Mouse (Mus musculus): ENCODE measurements around the gene Atp13a2.

DNA sequence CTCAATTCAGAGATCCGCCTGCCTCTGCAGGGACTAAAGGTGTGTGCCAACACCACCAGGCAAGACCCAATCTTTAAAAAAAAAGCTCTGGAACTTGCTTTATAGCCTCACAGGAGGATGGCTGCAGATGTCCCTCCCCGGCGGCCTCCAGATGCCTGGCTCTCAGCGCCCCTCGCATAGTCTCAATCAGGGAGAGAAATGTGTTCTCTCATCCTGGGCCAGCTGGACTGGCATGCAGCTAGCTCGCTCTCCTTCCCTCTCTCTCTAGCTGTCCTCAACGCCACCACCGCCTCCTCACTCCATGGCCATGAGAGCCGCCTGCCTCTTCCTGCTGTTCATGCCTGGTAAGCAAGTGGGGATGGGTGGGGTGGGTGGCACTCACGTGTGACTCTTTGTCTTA is 25.9 kb downstream of the Atp13a2 start:
- TF ChIP-seq CTCF (conservative IDR thresholded peaks at IDR 0.05; ENCODE audit: low read length) (no peak), POU5F1 (IDR thresholded peaks at IDR 0.05; ENCODE audit: borderline replicate concordance, low read length) (no peak)

Data from E14TG2a.4 (cell line).